Mouse (Mus musculus): ENCODE measurements around the gene Gpr152.

- TF ChIP-seq MAX (IDR thresholded peaks at IDR 0.05) (no peak), CTCF (IDR thresholded peaks at IDR 0.05; ENCODE audit: control insufficient read depth, insufficient read depth, insufficient read length) (no peak)
These were observed 45.8 kb upstream of the Gpr152 start for GRCm38 (mm10) chr19:4093772-4094171.

Data from C2C12 (cell line).